Mouse (Mus musculus): Measurements from ENCODE around the gene Csrnp3.

DNA sequence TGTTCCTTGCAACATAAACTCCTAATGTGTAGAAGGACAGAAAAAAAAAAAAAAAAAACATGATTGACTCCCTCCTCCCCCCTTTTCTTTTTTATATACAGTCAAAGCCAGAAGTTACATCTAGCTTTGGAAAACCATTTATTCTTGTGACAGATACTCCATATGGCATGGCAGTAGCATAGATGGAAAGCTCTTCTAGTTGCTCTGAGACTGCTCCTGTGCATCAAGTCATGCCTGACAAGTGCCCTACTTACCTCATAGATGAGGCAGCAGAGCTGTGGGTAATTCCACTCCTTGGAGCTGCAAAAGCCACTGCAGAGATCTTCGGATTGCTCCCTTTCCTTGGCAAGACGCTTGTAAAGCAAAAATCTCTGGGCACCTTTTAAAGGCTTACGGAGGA is 143.2 kb downstream of the Csrnp3 start:
- no peak for TF ChIP-seq CTCF (IDR thresholded peaks at IDR 0.05; ENCODE audit: low read depth, low read length)
- no peak for TF ChIP-seq POLR2A (IDR thresholded peaks at IDR 0.05; ENCODE audit: extremely low read depth, insufficient read depth, low read length)
